Mouse (Mus musculus) right cerebral cortex, postnatal 36 days (tissue): ENCODE results near the gene Pnisr.

Experiments
- DNase-seq, 2 experiments: peaks; one replicate each; pipeline ENCODE4 v3.0.0; 2022; ENCODE audit warnings: low spot score in 2 of 2, mixed read lengths in 1 of 2

Pnisr gene

DNA sequence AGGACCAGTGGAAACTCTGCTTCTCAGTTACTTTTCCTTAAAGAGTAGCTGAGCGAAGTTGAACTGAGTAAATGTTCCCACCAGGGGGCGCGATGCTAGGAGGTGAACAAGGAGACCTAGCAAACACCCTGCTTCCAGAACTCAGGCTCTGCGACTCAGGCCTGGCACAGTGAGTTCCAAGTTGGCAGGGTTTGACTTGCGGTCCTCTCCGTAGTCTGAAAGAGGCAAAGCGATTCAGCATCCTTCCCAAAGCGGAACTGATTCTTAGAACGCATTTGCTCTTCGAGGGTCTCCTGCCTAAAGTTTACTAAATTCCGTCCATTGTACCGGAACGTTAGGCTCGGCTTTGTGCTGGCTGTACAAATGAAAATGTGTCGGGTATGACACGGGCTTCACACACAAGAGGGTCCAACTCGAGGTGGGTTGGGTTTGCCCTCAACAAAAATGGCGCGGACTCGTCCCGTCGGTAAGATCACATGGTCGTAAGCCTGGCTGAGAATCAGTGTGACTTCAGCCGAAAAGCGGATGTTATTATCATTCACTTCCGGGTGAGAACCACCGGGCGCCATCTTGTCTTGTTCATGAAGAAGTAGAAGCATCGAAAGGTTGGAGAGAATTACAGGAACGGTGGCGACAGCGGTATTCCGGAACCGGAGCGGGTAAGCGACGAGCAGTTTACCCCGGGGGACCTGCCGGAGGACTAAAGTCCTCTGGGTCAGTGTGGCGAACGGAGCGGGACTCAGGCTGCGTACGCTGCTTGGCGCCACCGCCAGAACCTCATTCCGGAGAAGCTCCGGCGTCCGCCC is at the start of gene Pnisr:
Gene Pnisr (plus strand): TSS at position 103 of the 806 bp plus-strand sequence.
- DNase-seq, result peak; percentile 94 to 95

DNA sequence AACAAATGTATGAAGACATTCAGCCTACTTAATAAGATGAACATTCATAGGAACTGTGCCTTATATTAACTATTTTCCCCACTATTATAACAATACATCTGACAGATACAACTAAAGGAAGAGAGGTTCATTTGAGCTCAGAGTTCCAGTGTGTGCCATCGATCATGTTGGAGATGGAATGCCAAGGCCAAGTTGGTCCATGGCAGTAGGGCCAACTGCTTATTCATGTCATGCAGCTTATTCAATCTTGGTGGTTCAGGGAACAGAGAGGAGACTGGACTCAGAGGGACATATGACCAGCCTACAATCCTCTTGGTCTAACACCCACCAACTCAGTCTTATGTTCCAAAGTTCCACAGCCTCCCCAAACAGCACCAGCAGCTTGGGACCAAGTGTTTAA is 46.4 kb upstream of the Pnisr start:
- no peak for DNase-seq

DNA sequence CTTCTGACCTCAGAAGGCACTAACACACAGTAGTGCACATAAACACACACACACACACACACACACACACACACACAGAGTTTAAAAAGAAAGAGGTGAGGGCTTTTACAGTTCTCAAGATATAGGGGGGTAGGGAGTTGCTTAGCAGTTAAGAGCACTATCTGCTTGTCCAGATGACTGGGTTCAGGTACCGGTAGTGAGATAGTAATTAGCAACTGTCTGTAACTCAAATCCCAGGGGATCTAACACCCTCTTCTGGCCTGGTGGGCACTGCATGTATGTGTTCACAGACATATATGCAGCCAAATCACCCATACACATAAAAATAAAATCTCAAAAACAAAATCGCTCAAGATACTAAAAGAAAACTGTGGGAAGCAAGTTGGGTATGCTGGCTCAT is 45.8 kb upstream of the Pnisr start:
- DNase-seq, result no peak

DNA sequence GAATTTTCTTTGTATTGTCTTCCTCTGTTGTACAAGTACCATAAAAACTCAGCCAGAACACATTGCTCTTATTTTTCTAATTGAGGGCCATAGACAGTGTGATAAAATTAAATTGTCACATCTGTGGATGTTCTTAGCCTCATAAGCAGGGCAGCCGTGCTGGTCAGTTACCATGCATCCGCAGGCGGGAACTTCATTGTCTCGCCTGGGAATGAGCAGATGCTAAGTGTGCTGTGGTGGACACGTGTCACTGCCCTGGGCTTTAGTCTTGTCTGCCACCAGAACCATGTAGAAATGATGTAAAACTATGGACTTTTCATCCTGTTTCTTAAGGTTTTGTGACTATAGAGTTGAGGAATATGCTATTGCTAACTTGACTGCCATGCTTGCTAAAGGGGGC is 40.2 kb upstream of the Pnisr start:
- DNase-seq, result no peak

DNA sequence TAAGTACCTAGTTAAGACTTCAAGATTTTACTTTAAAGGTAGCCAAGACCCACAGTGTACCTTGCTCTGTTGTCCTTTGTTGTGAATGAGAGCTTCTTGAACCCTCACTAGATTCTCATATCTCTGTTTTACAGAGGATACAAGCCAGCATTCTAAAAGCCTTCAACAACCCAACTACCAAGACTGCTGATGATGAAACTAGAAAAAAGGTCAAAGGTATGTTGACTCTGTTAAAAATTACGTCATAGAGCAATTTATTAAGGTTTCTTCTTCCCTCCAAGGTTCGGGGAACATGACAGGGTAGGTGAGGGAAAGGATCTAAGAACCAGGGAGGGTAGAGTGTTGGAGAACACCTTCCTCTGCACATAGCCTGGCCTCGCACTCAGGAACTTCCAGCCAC is 36.8 kb upstream of the Pnisr start:
- DNase-seq, result no peak

DNA sequence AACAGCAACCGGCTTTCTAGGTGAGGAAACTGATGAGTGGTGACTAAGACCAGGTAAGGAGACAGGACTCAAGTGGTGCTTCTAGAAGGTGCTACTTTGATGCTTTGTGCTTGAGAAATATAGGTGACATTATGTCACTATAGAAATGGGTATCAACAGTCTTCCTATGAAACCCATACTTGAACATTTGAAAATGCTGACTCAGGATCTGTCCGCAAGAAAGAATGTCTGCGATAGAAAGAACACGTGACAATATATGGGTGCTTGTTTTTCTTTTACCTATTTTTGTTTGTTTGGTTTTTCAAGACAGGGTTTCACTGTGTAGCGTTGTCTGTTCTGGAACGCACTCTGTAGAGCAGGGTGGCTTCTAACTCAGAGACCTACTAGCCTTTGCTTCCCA is 34.7 kb upstream of the Pnisr start:
- DNase-seq, result no peak

DNA sequence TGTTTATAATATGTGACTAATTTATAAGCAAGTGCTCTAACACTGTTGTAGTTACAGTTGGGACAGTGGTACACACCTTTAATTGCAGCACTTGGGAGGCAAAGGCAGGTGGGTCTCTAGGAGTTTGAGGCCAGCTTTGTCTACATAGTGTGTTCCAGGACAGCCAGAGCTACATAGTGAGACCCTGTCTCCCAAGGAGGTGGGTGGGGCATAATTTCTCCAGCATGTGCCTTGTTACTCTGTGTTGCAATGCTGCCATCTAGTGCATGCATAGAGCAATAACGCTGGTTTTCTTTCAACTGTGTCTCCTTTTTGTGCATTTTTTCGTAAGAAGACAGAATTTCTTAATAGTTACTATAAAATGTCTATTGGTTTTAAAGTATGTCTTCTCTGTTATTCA is 33.4 kb upstream of the Pnisr start:
- DNase-seq, result peak in 1 of 2 experiments; percentile 5

DNA sequence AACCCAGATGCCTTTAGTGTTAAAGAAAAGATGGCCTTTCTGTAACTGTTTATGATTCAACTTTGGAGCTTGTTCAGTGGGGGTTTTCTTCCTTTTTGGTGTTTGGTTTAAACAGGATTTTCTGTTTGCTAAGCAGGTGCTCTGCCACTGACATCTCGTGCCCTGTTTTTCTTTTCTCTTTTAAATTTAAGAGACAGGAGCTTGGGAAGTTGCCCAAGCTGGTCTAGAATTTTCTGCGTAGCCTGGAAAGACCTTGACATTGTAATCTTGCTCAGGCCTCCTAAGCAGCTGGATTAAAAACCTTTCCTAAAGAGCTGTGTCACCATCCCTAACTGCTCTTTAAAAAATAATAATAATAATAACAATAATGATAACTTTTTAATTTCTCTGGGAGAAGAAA is 20.8 kb upstream of the Pnisr start:
- DNase-seq, result no peak

DNA sequence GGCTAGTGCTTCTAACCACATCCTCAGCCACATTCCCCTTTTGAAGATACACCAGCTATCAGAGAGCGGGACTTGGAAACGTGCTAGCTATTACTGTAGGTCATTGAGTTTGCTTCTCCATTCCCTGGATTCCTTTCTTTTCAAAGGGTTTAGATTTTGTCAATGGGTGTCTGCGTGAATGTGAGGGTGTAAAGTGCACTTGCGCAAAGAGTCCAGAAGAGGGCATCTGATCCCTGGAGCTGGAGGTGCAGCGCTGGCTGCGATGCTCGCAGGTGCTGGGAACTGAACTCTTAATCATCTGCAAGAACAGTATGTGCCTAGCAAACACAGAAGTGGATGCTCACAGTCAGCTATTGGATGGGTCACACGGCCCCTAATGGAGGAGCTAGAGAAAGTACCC is 14.5 kb upstream of the Pnisr start:
- DNase-seq, result no peak

DNA sequence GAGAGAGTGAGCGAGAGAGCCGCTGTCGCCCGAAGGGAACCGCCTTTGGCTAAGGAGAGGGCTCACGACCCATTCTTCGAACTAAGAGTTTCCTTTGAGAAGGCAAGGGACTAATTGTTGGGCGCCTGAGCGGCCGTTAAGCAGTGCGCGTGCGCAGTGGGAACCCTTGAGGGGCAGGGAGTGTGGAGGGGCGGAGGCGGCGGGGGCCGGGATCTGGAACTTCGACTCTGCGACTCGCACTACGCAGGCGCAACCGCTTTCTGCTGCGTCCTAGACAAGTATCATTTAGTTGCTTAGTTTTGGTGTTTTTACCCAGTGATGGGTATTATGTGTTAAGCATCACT is 876 bp downstream of the Pnisr start:
- peak; percentile 81 to 85 for DNase-seq

DNA sequence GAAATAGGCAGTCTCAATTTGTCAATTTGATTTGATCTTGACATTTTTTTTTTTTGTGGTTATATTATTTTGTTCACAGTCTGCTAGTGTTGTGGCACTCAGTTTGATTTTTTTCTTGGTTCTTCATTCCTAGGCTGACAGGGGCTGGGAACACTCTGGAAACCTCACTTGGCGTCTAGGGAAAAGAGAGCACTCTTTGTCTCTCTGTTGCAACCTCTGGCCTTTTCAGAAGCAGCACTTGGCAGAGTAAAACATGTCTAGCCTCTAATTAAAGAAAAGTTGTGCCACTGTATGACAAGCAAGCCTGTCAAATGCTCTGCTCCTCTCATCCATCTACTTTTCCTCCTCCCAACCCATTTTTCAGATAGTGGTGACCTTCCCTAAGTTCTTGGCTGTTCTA is 10.1 kb downstream of the Pnisr start:
- DNase-seq, result no peak

DNA sequence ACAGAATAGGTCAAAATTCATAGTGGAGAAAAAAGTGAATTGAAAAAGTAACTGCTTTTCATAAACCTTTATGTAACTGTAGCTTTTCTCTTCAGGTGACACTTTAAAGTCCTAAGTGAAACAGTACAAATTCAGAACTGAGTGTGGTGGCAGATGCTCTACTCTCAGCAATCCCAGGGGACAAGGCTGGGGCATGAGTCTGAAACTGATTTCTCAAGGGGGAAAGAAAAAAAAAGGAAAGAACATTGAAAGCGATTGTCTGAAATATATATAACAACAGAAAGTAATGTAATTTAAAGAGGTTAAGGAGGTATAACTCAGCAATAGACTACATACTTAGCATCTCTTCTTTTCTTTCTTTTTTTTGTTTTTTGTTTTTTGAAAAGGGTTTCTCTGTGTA is 17.8 kb downstream of the Pnisr start:
- no peak for DNase-seq

DNA sequence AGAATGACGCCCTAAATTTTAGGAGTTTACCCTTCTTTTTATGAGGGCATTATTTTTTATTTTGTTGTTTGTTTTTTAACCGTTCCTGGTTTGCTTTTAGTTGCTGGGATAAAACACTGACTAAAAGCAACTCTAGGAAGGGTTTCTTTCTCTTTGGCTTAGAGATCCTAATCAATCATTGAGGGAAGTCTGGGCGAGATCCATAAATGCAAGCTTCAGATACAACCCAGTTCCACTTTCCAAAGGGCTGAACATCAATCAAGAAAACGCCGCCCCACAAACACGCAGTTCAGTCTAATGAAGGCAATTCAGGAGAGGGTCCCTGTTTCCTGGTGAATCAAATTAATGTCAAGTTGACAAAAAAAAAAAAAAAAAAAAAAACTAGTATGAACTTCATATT is 31.4 kb downstream of the Pnisr start:
- DNase-seq, result no peak

DNA sequence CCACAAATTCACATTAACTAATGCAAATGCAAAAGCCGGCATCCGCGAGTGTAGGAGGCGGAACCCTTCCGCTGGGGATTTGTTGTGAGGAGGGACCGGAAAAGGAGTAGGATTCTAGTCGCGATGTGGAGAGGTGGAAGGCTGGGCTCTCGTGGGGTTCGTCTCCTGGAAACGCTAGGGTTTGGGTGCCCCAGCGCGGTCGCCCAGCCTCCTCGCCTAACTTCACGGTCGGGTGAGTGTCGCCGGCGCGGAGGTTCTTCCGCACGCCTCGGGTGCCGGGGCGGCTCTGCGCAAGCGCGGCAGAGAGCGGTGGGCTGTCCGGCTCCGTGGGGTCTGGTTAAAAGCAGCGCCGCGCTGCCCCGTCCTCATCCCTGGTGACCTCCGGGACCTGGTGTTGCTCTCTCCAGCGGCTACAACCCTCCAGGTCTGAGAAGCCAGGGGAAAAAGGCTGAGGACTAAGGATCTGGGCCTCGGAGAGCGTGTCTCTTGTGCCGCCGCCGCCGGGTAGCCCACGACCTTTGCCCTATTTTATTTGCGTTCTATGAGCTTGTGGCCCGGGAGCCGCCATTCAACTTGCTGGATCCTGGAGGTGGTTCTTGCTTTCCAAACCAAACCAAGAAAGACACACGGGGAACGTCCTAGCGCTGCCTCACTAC is 32.3 kb downstream of the Pnisr start, which contains the start of gene Coq3:
Gene Coq3 (plus strand): TSS at position 109 of the 656 bp plus-strand sequence.
- DNase-seq, result peak; percentile 83 to 84

DNA sequence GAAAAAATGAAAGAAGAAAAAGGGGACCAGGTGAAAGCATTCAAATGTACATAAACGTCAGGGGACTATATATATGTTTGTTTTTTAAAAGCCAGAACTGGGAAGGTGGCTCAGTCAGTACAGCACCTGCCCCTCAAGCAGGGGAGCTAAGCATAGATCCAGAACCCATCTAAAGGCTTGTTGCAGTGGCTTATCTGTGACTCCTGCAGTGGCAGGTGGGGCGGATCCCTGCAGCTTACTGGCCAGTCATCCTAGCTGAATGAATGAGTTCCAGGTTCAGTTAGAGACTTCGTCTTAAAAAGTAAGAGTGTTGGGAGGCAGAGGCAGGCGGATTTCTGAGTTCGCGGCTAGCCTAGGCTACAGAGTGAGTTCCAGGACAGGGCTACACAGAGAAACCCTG is 35.4 kb downstream of the Pnisr start:
- DNase-seq, result no peak

DNA sequence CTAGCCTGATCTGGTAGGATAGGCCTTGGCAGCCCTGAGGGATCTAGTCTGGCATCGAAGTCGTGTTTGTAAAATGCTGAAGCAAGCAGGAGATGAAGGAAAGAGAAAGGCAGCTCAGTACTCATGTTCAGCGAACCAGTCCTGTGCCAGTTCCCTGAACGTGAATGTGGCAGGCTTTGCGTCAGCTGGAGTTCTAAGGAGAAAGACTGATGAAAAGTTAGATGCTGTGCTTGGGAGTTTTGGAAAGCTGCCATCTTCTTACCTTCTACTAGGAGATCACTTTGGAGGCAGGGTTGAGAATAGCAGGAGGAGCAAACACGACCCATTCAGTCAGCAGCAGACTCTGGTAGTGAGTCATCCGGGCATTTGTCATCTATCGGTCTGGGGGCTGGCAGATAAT is 38.4 kb downstream of the Pnisr start:
- DNase-seq, result no peak
